Mouse (Mus musculus) myocyte (in vitro differentiated cells): Measurements from ENCODE around the gene Nfia. TPM values are rescaled to one million over a fixed set of nuclear protein-coding genes. Genes with fewer than 3 reads are reported as not detected.

Experiments
- H3K27me3 ChIP-seq: one replicate; pipeline ENCODE4 v1.6.1; 2011; ENCODE audit not compliant: control insufficient read depth, insufficient read depth, insufficient read length
- H3K36me3 ChIP-seq: one replicate; pipeline ENCODE4 v1.6.1; 2011; ENCODE audit not compliant: control insufficient read depth, insufficient read depth
- H3K4me2 ChIP-seq: one replicate; pipeline ENCODE4 v1.6.1; 2011; ENCODE audit warnings: low read depth, control low read depth
- H3K4me3 ChIP-seq: one replicate; pipeline ENCODE4 v1.5.1; 2011; ENCODE audit warnings: mild to moderate bottlenecking, control low read depth, moderate library complexity
- H3K79me2 ChIP-seq: one replicate; pipeline ENCODE4 v1.6.1; 2011; ENCODE audit not compliant: control insufficient read depth, insufficient read depth
- H3ac ChIP-seq: one replicate; pipeline ENCODE4 v1.6.1; 2011; ENCODE audit not compliant: control insufficient read depth, insufficient read length
- CEBPB ChIP-seq: IDR thresholded peaks from 2 replicates; pipeline ENCODE4 v1.6.1; 2011; ENCODE audit warnings: mild to moderate bottlenecking, moderate library complexity; ENCODE audit not compliant: poor library complexity, insufficient read depth, severe bottlenecking
- E2F4 ChIP-seq: IDR thresholded peaks from one replicate; pipeline ENCODE4 v1.6.1; 2011; ENCODE audit warnings: mild to moderate bottlenecking, control low read depth, moderate library complexity; ENCODE audit not compliant: insufficient read depth
- MAX ChIP-seq: IDR thresholded peaks from one replicate; pipeline ENCODE4 v1.6.1; 2011; ENCODE audit warnings: low read depth, mild to moderate bottlenecking, control low read depth
- MYOD1 ChIP-seq, 3 experiments: IDR thresholded peaks; one replicate each; pipeline ENCODE4 v1.6.1; 2011; ENCODE audit warnings: control low read depth in 2 of 3, low read depth in 2 of 3, mild to moderate bottlenecking in 2 of 3, moderate library complexity in 1 of 3; ENCODE audit not compliant: insufficient read length in 2 of 3, control insufficient read depth in 1 of 3
- MYOG ChIP-seq, 3 experiments: IDR thresholded peaks; one replicate each; pipeline ENCODE4 v1.6.1; 2011; ENCODE audit warnings: control low read depth in 2 of 3, low read depth in 2 of 3, mild to moderate bottlenecking in 2 of 3; ENCODE audit not compliant: insufficient read length in 2 of 3, control insufficient read depth in 1 of 3, insufficient read depth in 1 of 3
- POLR2A ChIP-seq: IDR thresholded peaks from one replicate; pipeline ENCODE4 v1.6.1; 2011; ENCODE audit warnings: low read depth, mild to moderate bottlenecking, control low read depth, moderate library complexity; ENCODE audit not compliant: insufficient read length
- POLR2AphosphoS2 ChIP-seq: IDR thresholded peaks from one replicate; pipeline ENCODE4 v1.6.1; 2011; ENCODE audit warnings: low read depth, control low read depth; ENCODE audit not compliant: insufficient read length
- REST ChIP-seq: IDR thresholded peaks from one replicate; pipeline ENCODE4 v1.6.1; 2011; ENCODE audit warnings: mild to moderate bottlenecking, control low read depth, moderate library complexity; ENCODE audit not compliant: insufficient read depth, insufficient read length
- SRF ChIP-seq: IDR thresholded peaks from one replicate; pipeline ENCODE4 v1.6.1; 2011; ENCODE audit warnings: low read depth; ENCODE audit not compliant: control insufficient read depth, insufficient read length
- TCF12 ChIP-seq: IDR thresholded peaks from one replicate; pipeline ENCODE4 v1.6.1; 2011; ENCODE audit warnings: mild to moderate bottlenecking, control low read depth; ENCODE audit not compliant: poor library complexity, insufficient read depth, severe bottlenecking
- TCF3 ChIP-seq: IDR thresholded peaks from one replicate; pipeline ENCODE4 v1.6.1; 2011; ENCODE audit warnings: low read depth, control low read depth; ENCODE audit not compliant: insufficient read length
- USF1 ChIP-seq: IDR thresholded peaks from one replicate; pipeline ENCODE4 v1.6.1; 2011; ENCODE audit warnings: low read depth, mild to moderate bottlenecking, control low read depth, moderate library complexity
- polyA plus RNA-seq: library from polyadenylated mRNA; unstranded; fragments of >200 nt; fragmentation: generic; extraction: Trizol; gene quantifications from one replicate; pipeline ENCODE4 v1.2.1, GENCODE M21; 2012; ENCODE audit warnings: missing spikeins

Nfia gene
- 0.25 TPM for polyA plus RNA-seq

DNA sequence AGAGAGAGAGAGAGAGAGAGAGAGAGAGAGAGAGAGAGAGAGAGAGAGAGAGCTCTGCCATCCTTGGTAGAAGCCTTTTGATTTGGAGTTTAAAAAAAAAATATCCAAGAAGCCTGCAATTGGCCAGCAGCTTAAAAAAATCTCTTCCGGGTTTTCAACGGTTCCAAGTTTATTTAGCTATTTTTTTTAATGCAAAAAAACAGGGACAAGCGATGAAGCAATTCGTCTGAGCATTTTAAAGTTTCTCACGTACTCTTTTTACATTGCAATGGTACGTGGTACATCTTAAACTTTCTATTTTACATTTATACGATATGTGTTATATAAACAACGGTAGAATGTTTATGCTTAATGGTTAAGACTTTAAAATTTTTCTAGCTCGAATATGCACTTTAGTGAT lies at the start of gene Nfia:
Nfia (plus strand) TSS at position 94 of the 400 bp plus-strand sequence.
- Histone ChIP-seq H3K79me2 (no peaks in the 10 kb centered on the region), H3K4me2 (peak within 1 kb of the TSS; percentile 89), H3K4me3 (peak within 1 kb of the TSS; percentile 42), H3ac (no peak within 1 kb of the TSS), H3K36me3 (no peaks in the 10 kb centered on the region), H3K27me3 (peaks cover 12% of the 10 kb centered on the region)
- TF ChIP-seq MYOG (IDR thresholded peaks at IDR 0.05; ENCODE audit: control insufficient read depth in 1 of 3, insufficient read depth in 1 of 3, insufficient read length in 2 of 3, low read depth in 2 of 3) = no peak
- TF ChIP-seq MAX = no peak
- no peak for TF ChIP-seq POLR2A
- TF ChIP-seq REST = no peak
- no peak for TF ChIP-seq CEBPB
- no peak for TF ChIP-seq MYOD1 (IDR thresholded peaks at IDR 0.05; ENCODE audit: control insufficient read depth in 1 of 3, insufficient read length in 2 of 3, low read depth in 2 of 3)
- no peak for TF ChIP-seq TCF3

DNA sequence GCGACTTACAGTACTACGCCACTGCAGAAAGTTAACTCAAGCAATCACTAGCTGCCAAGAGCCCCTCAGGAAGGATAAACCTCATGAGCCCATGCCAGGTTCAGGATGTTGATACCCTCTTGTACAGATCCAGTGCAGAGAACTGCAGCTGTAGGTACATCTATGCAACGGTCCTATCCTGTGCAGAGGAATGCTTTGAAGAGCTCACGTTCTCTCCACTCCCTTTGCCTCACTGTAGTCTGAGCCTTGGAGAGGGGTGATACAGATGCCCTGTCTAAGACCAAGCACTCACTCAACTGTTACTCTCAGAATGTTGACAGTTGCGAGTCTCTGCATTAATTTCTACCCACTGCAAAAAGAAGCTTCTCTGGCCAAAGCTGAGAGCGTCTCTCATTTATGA lies 49.2 kb upstream of the Nfia start:
- Histone ChIP-seq H3K79me2 (no peaks in the 10 kb centered on the region), H3K4me2 (no peak overlapping the region), H3K36me3 (no peaks in the 10 kb centered on the region), H3ac (no peak overlapping the region), H3K27me3 (no peaks in the 10 kb centered on the region), H3K4me3 (no peak overlapping the region)
- TF ChIP-seq MYOG (IDR thresholded peaks at IDR 0.05; ENCODE audit: control insufficient read depth in 1 of 3, insufficient read depth in 1 of 3, insufficient read length in 2 of 3, low read depth in 2 of 3) (no peak), E2F4 (no peak), CEBPB (no peak), POLR2A (no peak), REST (no peak), TCF3 (no peak)

DNA sequence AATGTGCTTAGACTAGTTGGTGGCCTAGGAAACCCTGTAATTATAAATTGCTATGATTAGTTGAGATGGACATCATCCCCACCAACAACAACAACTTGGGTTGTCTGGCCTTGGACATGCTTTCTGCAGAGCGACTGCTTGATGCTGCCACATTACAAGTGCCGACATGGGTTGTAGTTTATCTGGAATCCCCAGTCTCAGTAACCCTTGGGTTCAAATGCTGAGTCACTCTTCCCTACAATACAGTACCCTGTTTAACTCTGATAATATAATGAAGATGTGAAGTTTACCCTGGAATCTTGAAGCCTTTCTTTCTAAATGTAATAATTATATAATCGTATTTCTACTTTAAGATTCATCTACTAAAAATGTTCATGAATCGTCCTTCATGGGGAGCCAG lies 44.0 kb upstream of the Nfia start:
- Histone ChIP-seq H3K4me2 (no peak overlapping the region), H3K79me2 (no peaks in the 10 kb centered on the region), H3K27me3 (no peaks in the 10 kb centered on the region), H3K36me3 (no peaks in the 10 kb centered on the region), H3ac (no peak overlapping the region), H3K4me3 (no peak overlapping the region)
- no peak for TF ChIP-seq SRF
- TF ChIP-seq TCF12 = no peak
- no peak for TF ChIP-seq MAX
- TF ChIP-seq MYOD1 (IDR thresholded peaks at IDR 0.05; ENCODE audit: control insufficient read depth in 1 of 3, insufficient read length in 2 of 3, low read depth in 2 of 3) = no peak
- no peak for TF ChIP-seq POLR2AphosphoS2
- no peak for TF ChIP-seq MYOG (IDR thresholded peaks at IDR 0.05; ENCODE audit: control insufficient read depth in 1 of 3, insufficient read depth in 1 of 3, insufficient read length in 2 of 3, low read depth in 2 of 3)
- no peak for TF ChIP-seq TCF3
- TF ChIP-seq POLR2A = no peak
- no peak for TF ChIP-seq E2F4

DNA sequence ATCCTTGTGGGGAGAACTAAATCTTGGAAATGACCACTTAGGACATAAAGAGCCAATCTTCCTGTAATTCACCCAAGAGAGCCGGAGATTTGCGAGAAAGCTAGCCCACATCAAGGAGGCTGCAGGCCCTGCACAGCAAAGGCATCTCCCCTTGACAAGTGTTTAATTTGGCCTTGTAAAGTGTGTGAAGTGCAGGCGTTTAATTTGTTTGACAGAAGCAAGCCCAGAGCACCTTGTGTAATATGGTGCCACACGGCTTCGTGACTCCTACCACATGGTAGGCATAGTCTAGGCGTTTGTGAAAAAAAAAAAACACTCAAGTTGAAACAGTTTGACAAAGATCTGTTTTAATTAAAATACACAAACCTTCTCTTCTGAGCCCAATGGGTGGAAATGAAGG lies 42.5 kb upstream of the Nfia start:
- Histone ChIP-seq H3ac (no peak overlapping the region), H3K36me3 (no peaks in the 10 kb centered on the region), H3K4me2 (no peak overlapping the region), H3K4me3 (no peak overlapping the region), H3K27me3 (no peaks in the 10 kb centered on the region), H3K79me2 (no peaks in the 10 kb centered on the region)
- no peak for TF ChIP-seq USF1

DNA sequence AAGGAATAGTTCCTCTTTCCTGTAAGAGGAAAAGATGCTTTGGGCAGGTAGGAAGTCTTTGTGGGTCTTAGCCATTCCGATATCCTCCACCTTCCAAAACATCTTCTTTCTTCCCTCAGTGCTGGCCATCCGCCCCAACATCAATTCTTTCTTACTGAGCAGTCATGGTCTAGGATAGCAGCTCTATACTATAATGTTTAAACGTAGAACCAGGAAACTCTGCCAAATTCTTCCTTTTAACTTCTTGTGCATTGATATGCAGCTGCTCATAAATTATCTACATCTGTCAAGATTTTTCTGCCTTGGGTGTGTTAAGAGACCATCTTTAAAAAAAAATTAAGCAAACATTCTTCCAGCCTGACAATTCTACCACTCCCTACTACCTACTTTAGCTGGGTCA lies 42.1 kb upstream of the Nfia start:
- Histone ChIP-seq H3K4me3 (no peak overlapping the region), H3K4me2 (no peak overlapping the region), H3ac (no peak overlapping the region), H3K36me3 (no peaks in the 10 kb centered on the region), H3K79me2 (no peaks in the 10 kb centered on the region), H3K27me3 (no peaks in the 10 kb centered on the region)
- TF ChIP-seq POLR2AphosphoS2 (no peak), MYOD1 (IDR thresholded peaks at IDR 0.05; ENCODE audit: control insufficient read depth in 1 of 3, insufficient read length in 2 of 3, low read depth in 2 of 3) (no peak), USF1 (no peak), POLR2A (no peak), E2F4 (no peak), CEBPB (no peak), REST (no peak), SRF (no peak)

DNA sequence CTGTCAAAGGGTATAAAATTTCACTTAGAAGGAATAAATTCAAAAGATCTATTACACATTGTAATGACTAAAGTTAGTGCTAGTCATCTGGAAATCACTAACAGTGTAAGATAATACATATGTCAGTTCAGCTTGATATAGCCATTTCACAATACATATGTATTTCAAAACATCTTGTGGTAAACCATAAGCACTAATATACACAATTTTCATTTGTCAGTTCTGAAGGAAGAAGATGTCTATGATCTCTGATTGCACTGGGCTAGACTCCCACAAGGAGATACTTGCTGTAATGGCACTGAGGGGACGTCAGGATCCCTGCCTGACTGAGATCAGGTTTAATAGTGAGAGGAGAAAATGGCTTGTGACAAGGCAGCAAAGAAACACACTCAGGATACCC lies 39.1 kb upstream of the Nfia start:
- H3ac ChIP-seq = no peak overlapping the region
- no peaks in the 10 kb centered on the region for H3K79me2 ChIP-seq
- TF ChIP-seq TCF12 (no peak), USF1 (no peak), CEBPB (no peak), MYOD1 (IDR thresholded peaks at IDR 0.05; ENCODE audit: control insufficient read depth in 1 of 3, insufficient read length in 2 of 3, low read depth in 2 of 3) (no peak)
- no peaks in the 10 kb centered on the region for H3K27me3 ChIP-seq
- H3K4me3 ChIP-seq = no peak overlapping the region
- H3K4me2 ChIP-seq = no peak overlapping the region
- no peaks in the 10 kb centered on the region for H3K36me3 ChIP-seq
